Mouse (Mus musculus) cerebellum, adult 9-11 months (tissue): ENCODE measurements around the gene Igf1r.

Source experiments
- DNase-seq: peaks from one replicate; pipeline ENCODE4 v3.0.0; 2022

Gene Igf1r

DNA sequence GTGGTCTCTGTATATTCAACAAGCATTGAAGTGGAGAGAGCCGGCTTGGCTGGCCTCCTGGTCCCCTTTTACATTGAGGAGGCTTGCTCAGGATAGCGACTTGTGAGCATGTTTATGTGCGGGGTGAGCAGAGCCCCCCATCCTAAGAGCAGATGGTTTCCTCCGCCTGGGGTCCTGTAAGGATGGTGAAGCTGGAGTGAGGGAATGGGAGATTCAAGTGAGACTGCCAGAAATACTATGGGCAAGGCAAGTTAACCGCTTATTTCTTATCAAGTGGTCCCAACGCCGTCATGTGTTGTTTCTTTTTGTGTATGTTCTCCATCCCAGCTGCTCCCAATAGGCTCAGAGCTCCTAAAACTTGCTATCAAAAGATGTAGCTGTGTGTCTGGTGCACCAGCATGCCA, 175.6 kb downstream of the Igf1r start:
- DNase-seq, result peak; percentile 65

DNA sequence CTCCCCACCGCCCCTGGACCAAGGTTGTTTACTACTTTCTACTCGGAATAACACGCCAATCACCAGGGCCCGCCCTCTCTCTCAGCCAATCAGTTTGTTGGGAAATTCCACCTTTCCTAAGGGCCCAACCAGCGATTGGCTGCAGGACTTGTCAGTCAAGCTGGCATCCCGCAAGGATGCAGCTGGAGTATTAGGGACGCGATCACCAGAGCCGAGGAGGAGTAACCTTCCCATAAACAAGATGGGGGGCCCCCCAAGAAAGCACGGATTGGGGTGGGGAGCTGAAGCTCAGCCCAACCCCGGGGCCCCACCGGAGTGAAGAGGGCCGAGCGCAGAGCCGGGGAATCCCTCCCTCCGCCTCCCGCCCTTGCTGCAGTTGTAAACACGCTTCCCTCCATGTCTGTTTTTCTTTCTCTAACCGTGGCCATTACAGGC, 176.5 kb downstream of the Igf1r start:
- DNase-seq, result peak; percentile 99

DNA sequence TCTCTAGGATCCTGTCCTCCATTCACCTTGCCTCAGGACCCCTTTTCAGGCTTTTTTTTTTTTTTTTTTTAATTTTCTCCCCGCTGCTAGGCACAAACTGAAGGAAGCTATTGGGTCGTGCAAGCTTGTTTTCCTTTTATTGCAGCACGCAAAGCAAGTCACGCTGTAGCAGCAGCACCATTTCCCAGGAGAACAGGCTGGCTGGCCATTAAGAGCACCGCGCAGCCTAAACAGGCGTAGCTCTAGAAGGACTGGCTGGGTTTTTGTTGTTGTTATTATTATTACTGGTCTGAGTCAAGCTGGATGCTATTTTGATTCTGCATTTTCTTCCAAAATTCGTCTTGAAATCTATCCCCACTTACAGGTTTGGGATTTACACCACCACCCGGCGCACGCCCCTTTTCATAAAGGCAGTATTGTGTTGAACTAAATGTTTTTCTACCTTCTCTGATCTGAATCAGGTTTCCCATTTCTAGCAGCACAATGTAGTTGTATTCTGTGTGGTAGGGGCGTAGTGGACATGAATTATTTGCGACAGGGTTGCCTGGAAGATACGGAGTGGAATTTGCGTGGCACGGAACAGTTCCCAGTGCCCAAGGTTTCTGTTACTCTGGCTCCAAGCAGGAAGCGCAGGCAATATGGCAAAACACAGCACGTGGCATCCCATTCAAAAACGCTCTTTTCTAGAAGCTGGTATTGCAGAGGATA, 177.1 kb downstream of the Igf1r start:
- DNase-seq, result peak; percentile 94

DNA sequence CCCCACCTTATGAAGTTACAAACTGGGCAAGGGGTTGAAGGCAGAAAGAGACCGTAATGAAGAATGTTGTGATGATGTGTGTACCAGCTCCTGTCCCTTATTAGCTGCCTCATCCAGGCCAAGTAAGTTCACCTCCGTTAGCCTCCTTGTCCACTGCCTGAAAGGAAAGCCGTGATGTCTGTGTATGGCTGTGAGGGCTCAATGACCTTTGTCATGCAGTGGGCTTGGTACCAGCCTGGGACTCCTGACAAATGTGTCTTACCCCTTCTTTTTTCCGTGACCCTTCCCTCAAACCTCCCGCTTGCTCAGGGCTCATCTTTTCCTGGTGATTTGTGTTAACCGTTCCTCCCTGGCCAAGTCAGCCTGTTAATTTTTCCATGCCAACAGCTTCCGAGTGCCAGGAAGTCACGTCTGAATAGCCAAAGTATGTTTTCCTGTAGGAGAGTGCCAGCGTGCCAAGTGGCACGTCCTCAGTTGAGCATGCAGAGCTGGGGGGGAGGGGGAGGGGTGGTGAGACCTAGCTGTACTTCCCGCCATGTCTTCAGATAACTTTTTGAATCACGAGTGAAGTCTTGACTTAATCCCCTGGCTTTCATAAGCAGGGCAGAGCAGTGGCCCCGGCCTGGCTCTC, 178.4 kb downstream of the Igf1r start:
- peak; percentile 60 for DNase-seq

DNA sequence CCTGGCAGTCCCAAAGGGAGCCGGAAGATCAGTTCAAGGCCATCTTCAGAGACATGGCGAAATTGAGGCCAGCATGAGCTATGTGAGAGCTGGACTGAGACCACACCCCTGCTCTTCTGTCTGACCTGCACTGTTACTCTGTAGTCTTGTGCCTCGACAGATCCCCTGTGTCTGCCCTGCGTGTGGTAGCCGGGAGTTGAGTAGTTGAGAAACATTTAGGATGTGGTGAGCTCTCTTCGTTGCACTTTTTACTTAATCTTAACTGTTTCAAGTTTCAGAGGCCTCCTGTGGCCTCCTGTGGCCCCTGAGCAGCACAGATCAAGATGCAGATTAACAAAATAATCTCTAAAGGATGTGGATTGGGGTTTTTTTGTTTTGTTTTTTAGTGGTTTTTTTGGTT, 181.1 kb downstream of the Igf1r start:
- DNase-seq, result no peak

DNA sequence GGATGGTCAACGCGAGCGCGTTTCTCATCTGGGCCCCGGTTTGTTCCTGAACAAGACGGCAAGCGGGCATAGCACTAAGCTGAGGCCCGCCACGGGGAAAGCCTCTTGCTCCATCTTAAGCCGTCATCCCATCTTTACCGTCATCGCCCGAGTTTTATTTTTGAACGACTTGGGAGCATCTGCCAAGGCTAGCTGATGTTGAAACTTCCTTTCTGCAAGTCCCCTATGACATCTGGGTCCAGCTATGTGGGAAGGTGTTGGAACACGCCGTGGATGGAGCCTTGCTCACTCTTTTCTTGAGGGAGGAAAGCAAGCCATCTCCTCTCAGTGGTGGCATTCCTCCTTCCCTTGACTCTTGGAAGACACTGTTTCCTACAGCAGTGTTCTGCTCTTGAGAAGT, 182.3 kb downstream of the Igf1r start:
- no peak for DNase-seq

DNA sequence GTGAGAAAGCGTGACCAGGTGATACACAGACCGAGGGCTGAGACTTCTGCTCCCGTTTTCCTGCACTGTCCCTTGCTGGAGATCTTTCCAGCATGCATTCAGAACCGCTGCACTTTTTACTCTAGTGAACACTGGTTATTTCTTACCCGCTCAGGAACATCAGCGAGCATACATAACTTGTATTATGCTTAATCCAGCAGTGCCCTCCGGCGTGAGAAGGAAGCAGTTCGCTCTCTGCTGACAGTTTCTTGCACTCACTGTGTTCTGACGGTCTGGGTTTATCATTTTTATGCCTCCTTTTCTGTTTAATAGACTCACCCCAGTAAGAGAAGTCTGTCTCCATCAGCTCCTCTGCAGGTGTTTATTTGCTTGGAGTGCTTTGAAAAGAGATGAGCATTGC, 183.4 kb downstream of the Igf1r start:
- no peak for DNase-seq

DNA sequence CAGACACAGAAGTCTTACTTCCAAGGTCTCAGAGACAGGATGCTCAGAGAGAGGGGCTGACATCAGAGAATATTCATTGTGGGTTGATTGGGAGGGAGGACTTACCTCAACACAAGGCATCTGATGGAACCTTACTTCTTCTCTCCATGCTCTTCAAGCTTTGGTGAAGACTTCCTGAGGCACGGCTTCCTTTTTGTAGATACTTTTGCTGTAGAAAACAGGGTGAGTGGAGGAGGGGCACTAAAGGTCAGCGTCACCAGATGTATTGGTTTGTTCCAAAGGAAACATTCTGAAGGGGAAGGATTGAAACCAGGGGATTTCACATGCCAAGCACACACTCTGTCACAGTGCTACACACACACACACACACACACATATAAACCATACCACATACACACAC, 186.8 kb downstream of the Igf1r start:
- DNase-seq, result no peak

DNA sequence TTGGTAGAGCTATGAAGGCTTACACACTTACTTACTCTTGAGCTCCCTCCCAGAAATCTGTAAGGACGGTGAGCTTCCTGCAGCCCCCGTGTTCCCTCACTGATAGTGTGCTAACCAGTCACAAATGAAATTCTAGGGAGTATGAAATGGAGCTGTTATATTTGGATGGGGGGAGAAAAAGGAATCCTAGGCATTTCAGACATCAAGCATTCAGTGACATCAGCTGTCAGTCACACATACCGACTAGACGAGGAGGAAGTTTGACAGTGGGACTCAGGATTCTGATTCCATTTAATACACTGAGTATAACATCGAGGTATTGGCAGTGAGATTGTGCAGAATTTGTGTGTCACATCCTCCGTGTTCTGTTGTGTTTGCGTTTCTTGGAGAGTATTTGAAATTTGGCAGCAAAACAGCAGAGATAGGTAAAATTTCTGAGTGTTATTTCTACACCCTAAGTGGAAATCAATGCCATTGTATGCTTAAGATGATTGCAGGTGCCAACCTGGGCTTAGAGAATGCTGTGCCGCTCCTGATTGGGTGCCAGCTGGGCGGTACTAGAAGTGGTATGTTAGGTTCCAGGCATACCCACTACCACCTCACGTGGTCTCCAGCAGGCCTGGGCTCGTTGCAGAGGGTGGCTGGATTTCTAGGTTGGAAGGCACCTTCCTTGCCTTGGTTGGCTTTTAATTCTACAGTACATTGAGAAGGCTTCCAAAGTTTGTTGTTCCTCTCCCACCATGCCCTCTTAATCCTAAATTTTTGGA, 187.6 kb downstream of the Igf1r start:
- no peak for DNase-seq

DNA sequence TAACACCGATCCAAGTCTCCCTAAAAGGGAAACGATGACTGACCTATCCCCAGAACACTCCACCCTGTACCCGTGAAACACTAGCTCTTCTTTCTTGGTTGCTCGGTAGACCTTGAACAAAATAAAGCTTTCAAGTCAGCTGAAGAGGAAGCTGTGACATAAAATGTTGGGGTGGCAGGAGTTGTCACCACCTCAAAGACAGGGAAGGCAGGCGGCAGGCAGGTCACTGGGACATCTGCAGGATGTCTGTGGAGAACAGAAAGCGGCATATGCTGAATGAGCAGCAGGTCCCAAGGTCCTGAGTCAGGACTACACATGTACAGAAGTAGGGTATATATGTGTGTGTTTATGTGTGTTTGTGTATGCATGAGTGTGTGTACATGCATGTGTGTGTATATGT, 191.6 kb downstream of the Igf1r start:
- no peak for DNase-seq

DNA sequence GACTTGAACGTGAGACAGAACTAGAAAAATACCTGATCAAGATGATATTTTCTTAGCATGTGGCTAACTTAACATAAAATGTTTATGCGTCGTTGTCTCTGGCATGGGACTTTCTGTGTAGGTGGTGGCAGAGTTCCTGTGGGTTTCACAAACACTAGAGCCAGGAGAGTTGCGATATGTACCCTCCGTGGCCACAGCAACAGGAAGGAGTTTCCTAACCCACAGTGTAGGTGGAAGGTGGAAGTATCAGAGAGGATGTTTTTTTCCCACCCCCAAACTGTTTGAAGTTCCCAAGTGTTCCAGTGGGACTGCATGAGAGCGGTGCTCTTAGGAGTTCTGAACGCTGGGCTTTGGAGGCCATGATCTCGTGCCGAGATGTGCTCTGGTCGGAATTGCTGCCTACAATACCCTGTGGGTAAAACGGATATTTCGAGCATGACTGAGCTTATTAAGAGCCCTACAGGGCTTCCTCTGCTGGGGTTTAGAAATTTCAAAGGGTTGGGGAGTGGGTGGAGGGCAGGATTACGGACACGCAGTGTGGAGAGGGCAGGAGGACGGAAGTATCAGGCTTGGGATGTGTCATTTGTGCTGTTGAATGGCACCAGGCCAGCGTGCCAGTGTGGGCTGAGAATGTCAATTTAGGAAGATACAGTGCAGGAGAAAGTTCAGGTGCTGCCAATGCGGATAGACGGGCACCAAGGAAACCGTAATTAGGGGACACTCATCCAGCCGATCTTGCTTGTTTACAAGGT, 195.8 kb downstream of the Igf1r start:
- no peak for DNase-seq

DNA sequence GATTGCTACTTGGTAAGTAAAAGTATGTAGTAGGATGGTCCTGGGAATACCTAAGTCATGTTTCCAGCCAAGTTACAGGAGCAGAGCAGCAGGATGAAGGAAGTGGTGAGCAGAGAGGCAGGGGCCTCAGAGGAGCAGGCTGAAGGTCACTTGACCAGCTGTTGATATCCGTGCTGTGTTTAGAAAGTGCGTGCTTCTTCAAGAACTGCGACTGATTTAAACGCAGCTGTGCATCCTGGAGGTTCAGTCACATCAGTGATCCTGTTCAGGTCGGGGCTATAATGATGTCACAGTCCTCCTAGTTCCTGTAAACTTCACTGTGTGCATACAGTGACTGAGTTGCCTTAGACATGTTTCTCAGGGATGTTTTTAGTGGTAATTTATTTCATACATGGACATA, 199.3 kb downstream of the Igf1r start:
- DNase-seq, result no peak

DNA sequence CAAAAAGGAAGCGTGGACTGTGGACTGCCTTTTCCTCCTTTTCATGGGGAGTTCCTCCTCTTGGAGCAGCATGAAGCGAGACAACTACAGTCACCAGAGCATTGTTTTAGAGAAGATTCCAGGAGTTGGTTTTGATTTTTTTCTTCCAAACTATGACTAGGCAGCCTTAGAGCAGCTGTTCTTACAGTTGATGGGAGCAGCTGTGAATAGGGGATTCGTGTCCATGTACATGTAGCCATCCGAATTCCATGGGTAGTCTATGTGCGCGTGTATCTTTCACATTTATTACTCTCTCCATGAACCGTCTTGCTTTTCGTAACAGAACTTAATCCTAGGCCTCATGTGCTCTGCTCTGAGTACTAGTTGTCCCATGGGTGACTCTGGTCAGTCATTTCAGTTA, 199.8 kb downstream of the Igf1r start:
- no peak for DNase-seq

DNA sequence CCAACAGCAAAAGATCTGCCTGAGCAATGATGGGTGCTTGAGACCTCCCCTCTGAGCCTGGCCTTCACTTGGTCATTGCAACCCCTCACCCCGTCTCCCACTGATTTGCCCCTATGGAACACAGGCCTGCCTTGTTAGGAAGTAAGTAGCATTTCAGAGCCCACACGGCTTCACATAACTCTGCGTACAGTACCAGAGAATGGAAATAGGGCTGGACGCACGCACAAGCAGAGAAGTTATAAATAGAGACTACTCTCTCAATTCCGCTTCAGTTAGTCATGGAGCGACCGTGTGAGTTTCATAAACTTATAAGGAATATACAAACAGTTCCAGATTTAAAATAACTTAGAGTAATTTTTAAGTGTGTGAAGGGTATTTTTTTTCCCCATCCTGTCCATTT, 200.6 kb downstream of the Igf1r start:
- DNase-seq, result no peak

DNA sequence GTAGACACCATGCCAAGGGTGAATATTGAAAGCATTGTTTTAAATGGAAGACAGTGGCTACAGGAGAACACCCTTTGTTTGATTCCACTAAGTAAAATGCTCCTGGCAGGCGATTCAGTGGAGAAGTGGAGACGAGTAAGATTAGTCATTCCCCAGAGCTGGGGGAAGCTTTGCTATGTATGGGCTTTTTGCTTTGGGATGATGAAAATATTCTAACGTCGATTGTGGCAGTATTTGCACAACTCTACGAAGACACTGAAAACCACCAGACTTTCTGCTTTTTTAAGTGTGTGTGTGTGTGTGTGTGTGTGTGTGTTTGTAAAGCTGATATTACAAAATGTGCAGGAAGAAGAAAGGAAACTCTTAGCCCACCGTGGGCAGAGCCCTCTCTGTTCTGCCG, 202.0 kb downstream of the Igf1r start:
- no peak for DNase-seq

DNA sequence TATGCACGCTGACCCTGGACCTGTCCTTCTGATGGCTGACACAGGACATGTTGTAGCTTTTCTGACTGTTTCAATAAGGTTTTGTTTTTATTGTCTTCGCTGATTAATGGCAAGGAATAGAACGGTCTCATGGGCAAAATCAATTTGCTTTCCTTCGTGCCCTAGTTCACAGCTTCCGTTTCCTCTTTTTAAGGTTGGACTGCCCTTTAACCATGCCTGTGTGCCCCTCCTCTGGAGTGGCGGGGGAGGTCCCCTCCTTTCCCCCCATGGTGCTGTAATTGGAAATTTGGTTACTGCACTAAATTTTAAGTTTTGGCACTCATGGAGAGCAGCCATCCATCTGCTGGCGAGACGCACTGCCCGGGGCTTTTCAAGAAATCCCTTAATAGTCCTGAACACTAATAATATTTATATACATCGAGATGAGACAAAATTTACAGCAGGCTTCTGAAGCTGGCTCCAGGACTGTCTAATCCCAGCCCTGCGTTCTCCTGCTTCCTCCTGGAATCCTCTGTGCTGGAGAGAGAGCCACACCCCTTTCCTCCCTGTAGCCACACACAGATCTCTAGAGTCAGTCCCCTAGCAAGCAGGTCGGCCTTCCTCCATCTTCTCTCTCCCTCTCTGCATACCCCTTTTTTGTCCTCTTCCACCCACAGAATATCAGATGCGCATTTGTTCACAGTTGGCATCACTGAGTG, 207.6 kb downstream of the Igf1r start:
- DNase-seq, result no peak

DNA sequence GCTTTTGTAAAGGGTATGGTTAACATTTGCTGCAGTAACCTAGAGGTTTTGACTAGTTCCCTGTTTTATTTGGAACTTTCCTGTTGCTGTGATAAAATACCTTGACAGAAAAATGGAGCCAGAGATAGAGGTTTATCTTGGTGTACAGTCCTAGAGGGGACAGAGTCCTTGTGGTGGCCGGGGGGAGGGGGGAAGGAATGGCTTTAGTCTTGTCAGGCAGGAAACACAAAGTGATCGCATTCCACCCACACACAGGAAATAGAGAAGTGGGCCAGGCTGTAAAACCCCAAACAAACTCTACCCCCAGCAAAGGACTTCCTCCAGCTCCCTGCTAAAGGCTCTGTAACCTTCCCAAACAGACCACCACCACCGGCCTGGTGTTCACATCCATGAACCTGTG, 211.4 kb downstream of the Igf1r start:
- DNase-seq, result no peak

DNA sequence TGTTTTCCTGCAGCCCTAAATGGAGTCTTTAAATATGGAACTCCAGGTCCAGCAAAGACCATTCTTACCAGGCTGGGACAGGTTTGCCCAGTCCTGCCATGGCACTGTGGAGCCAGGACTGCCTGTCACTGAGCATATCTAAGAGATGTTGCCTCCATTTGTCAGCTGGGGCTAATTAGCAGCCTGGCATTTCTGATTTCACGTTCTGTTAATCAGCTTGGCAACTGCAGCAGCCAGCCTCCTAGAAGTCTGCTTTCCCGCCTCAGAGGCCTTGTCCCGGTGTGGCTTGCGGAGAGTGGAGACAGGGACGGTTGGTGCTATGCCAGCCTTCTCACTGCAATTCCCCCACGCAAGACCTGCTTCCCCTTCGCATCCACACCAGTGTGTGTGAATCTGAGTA, 220.1 kb downstream of the Igf1r start:
- peak; percentile 35 for DNase-seq

DNA sequence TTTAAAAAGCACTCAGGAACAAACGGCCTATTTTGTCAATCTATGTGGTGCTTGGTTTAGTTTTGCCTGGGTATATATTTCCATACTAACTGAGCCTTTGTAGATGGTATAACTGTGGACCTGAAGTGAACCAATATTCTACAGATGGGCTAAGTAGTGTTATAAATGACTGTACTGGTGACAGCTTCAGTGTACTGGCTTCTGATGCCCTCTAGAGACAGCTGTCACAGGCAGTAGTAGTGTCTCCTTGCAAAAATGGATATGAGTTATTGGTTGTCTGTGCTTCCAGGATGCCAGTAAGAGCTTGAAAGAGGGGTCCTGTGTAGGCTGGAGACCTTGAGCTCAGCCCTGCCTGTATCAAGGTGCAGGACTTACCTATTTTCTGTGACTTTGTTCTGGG, 227.0 kb downstream of the Igf1r start:
- no peak for DNase-seq

DNA sequence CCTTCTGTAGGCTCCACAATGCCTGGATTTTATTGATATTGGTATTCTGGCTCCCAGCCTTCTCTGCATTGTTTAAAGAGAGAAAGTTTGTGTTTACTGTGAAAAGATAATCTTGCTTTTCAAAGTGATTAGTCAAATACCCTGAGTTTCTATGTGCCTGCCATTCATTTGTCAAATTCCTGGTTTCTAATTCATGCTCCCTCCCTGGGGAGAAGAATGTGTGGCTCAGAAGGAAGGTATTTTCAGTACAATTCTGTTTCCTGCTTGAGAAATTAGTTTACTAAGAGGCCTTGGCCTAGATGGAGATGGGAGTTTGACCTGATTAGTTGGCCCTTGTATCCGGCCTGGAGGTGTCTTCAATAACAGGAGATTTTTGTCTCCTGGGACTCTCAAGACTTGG, 228.5 kb downstream of the Igf1r start:
- DNase-seq, result no peak

DNA sequence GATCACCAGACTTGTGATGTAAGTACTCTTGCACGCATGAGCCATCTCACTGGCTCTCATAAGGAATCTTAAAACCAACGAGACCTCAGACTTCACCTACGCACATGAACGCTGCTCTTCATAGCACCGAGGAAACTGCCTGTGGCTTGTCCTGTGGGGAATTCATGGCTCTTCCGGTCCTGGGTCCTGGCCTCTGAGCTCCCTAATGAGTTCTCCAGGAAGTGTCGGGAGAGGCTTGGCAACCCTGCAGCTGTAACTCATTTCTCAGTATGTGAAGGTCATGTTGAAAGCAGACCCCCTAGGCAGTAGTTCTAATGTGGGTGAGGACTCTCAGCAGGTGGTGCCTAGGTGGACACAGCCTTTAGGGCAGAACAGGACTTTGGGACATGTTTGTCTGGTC, 229.4 kb downstream of the Igf1r start:
- no peak for DNase-seq

DNA sequence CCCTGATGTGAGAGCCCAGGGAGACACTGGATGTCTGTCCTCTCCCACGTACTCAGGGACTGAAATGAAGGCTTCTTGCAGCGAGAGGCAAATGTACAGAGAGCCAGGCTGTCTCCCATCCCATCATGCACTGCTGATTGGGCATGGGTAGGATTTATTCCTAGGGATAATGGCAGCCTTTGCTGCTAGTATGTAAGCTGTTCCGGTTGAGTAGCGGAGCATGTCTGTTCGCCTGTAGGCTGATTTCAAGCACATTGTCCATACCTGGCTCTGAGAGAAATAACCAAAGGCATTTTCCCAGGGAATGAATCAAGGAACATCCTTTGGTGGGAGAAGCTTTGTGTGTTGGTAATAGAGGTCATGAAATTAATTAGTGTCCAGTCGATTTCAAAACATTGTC, 230.1 kb downstream of the Igf1r start:
- DNase-seq, result no peak

DNA sequence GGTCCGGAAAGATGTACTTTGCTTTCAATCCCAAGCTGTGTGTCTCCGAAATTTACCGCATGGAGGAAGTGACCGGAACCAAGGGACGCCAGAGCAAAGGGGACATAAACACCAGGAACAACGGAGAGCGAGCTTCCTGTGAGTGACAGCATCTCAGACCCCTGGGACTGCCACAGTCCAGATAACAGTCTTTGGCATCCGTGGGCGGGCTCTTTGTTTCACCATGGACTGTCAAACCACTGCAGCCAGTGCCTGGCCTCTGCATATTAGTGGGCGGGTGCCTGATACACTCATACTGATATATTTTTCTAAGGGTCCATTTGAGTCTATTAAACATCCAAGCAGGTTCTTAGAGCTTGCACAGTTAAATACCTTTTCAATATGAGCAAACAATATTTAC, 230.8 kb downstream of the Igf1r start:
- no peak for DNase-seq
